Mouse (Mus musculus) midbrain, embryonic 12.5 days (tissue): ENCODE results near the gene Pcbd1. TPM values are rescaled to one million over a fixed set of nuclear protein-coding genes. Genes with fewer than 3 reads are reported as not detected.
A peak's percentile ranks its signal among the peaks of the same experiment; 100 is the strongest.

Source experiments
- ATAC-seq: fragments of 200-750 bp; cut with Nextera tagmentation; 2 replicates; pipeline ENCODE4 v1.8.0; 2017; ENCODE audit warnings: low read depth, moderate TSS enrichment, moderate library complexity; ENCODE audit not compliant: low FRiP score
- H3K27ac ChIP-seq: fragments of 300-500 bp; sonication (generic); replicated peaks from 2 replicates; pipeline ENCODE4 v1.5.1; 2016; ENCODE audit warnings: mild to moderate bottlenecking
- H3K27me3 ChIP-seq: fragments of 300-500 bp; sonication (generic); 2 replicates; pipeline ENCODE4 v1.6.1; 2016; ENCODE audit warnings: mild to moderate bottlenecking
- H3K36me3 ChIP-seq: fragments of 300-500 bp; sonication (generic); 2 replicates; pipeline ENCODE4 v1.6.1; 2016
- H3K4me1 ChIP-seq: fragments of 300-500 bp; sonication (generic); 2 replicates; pipeline ENCODE4 v1.6.1; 2016
- H3K4me2 ChIP-seq: fragments of 300-500 bp; sonication (generic); replicated peaks from 2 replicates; pipeline ENCODE4 v1.6.1; 2016; ENCODE audit warnings: mild to moderate bottlenecking, moderate library complexity
- H3K4me3 ChIP-seq: fragments of 300-500 bp; sonication (generic); 2 replicates; pipeline ENCODE4 v1.5.1; 2016; ENCODE audit warnings: mild to moderate bottlenecking
- H3K9ac ChIP-seq: fragments of 300-500 bp; sonication (generic); replicated peaks from 2 replicates; pipeline ENCODE4 v1.6.1; 2016; ENCODE audit warnings: mild to moderate bottlenecking, moderate library complexity
- H3K9me3 ChIP-seq: fragments of 300-500 bp; sonication (generic); 2 replicates; pipeline ENCODE4 v1.6.1; 2016; ENCODE audit warnings: mild to moderate bottlenecking
- WGBS: fragments of 180-500 bp; shearing (Covaris S2); methylation state at CpG from one replicate; pipeline ENCODE4 v1.1.7; 2016; 5-methylcytosine and 5-hydroxymethylcytosine counted together
- polyA plus RNA-seq: library from polyadenylated mRNA; unstranded; fragments of >200 nt; fragmentation: Nextera tagmentation; extraction: Ambion mirVana; gene quantifications from 2 replicates; pipeline ENCODE4 v1.2.1, GENCODE M21; 2016

Pcbd1 gene
- polyA plus RNA-seq, 1 experiment from 2014 or later: 27.3 TPM

DNA sequence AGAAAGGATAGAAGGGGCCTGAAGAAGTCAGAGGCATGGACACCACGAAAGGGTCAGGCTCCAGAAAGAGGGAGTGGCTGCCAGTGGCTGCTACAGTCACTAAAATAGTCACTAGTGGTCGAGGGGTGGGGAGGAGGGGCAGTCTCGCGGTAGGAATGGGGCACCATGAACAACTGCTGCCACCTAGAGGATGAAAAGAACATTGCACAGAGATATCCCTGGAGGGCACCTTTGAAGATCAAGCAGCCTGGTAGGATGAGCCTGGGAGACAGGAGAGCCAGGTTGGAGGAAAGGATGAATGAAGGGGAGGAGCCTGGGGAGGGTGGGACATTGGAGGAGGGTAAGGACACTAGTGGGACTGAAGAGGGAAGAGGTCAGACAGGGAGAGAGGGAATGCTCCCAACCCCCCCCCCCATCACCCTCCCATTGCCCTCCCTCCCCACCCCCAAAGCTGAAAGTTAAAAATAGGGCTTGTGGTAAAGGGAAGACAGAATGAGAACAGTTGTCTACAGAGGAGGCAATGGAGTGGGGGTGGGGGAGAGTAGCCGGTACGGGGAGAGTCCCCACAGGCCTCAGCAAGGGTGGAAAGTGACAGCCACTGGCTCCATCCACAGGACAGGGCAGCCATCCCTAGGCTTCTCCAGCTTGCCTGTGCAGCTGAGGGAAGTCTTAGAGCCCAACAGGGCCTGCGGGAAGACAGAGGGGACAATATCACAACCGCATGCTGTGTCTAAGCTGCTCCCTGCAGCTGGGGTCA is 20.5 kb upstream of the Pcbd1 start:
- ATAC-seq: 0 out of 2 replicates have a peak, but pooled peaks have one; percentile 50
- Histone ChIP-seq H3K27me3 (peaks cover 31% of the 10 kb centered on the region), H3K27ac (no peak overlapping the region), H3K4me1 (peaks cover 25% of the 10 kb centered on the region), H3K4me2 (no peak overlapping the region), H3K4me3 (no peak overlapping the region), H3K9ac (no peak overlapping the region), H3K9me3 (no peaks in the 10 kb centered on the region), H3K36me3 (no peaks in the 10 kb centered on the region)
- 3% methylated on average over 8 of the region's 8 CpGs for WGBS

DNA sequence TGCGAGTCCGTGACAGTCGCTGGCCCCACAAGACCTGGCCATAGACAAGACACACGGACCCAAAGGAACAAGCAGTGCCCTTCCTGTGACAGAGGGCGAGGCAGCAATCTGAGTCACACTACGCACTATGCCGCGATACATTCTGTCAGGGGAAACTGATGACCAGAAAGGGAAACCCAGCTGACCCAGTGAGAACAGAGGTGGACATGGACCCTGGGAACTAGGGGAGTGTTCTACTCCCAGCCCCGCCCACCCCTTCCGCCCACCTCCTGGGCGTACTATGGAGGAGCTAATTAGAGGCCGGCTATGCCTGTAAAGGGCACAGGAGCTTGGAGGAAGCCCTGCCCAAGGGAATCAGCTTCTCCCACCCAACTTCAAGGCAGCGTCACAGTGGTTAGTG is 19.9 kb upstream of the Pcbd1 start:
- no peaks in the 10 kb centered on the region for H3K9me3 ChIP-seq
- no peak overlapping the region for H3K27ac ChIP-seq
- no peak overlapping the region for H3K4me2 ChIP-seq
- no peaks in the 10 kb centered on the region for H3K36me3 ChIP-seq
- no peak overlapping the region for H3K4me3 ChIP-seq
- ATAC-seq: no peak
- WGBS: 11% methylated on average over 13 of the region's 13 CpGs
- H3K9ac ChIP-seq: no peak overlapping the region
- H3K4me1 ChIP-seq: peaks cover 22% of the 10 kb centered on the region
- H3K27me3 ChIP-seq: peaks cover 30% of the 10 kb centered on the region

DNA sequence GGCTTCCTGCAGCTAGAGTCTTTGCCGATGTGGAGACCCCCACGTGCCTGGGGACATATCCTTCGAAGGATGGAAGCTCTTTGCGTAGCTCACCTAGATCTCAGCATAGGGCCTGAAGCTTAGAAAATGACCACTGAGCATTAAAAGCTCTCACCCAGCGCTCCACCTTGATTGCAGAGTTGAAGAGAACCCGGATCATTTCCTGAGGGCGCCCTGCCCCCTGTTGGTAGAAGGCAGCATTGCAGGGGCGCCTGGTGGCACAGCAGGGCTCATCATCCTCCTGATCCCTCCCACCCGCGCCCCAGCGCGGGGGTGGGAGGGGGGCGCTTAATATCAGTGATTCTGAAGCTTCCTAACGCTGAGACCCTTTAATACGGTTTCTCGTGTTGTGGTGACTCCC is 16.8 kb upstream of the Pcbd1 start:
- H3K4me2 ChIP-seq: no peak overlapping the region
- ATAC-seq: no peak
- H3K4me1 ChIP-seq: peaks cover 11% of the 10 kb centered on the region
- no peak overlapping the region for H3K9ac ChIP-seq
- 18% methylated on average over 16 of the region's 16 CpGs for WGBS
- H3K4me3 ChIP-seq: no peak overlapping the region
- no peak overlapping the region for H3K27ac ChIP-seq
- no peaks in the 10 kb centered on the region for H3K36me3 ChIP-seq
- H3K9me3 ChIP-seq: no peaks in the 10 kb centered on the region
- peaks cover 28% of the 10 kb centered on the region for H3K27me3 ChIP-seq

DNA sequence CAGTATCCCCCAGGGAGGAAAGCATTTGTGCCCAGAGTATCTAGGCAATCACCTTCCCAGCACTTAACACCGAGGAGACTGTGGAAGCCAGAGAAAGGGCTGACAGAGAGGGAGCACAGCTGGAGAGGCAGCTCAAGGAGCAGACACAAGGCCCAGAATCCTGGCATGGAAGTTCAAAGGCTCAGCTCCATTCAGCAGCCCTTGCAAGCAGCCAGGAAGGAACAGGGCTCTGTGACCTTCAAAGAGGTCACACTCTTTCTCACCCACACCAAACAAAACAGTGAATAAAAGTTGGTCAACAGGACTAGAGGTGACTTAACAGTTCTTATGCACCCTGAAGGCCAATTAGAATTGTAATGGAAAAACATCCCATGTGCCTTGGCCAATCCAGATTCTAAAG is 14.5 kb upstream of the Pcbd1 start:
- peaks cover under 1% of the 10 kb centered on the region; the same call in 1 of the 2 replicates for H3K4me1 ChIP-seq
- no peaks in the 10 kb centered on the region for H3K9me3 ChIP-seq
- no peak overlapping the region for H3K9ac ChIP-seq
- no peak overlapping the region for H3K27ac ChIP-seq
- H3K4me3 ChIP-seq: no peak overlapping the region
- H3K36me3 ChIP-seq: no peaks in the 10 kb centered on the region
- 10% methylated on average over 1 of the region's 1 CpGs for WGBS
- H3K27me3 ChIP-seq: peaks cover 24% of the 10 kb centered on the region
- H3K4me2 ChIP-seq: no peak overlapping the region
- no peak for ATAC-seq

DNA sequence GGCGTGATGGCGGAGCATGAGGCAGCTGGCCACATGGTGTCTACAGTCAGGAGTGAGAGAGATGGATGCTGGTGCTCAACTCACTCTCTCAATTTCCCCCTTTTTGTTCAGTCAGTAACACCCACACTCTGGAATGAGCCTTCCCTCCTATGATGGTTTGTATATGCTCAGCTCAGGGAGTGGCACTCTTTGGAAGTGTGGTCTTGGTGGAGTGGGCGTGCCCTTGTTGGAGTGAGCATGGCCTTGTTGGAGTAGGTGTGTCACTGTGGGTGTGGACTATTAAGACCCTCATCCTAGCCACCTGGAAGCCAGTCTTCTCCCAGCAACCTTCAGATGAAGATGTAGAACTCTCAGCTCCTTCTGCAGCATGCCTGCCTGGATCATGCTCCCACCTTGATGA is 13.5 kb upstream of the Pcbd1 start:
- WGBS: 92% methylated on average over 3 of the region's 3 CpGs
- Histone ChIP-seq H3K4me1 (peaks cover 3% of the 10 kb centered on the region), H3K27ac (no peak overlapping the region), H3K4me2 (no peak overlapping the region), H3K36me3 (no peaks in the 10 kb centered on the region), H3K4me3 (no peak overlapping the region), H3K27me3 (peaks cover 20% of the 10 kb centered on the region), H3K9me3 (no peaks in the 10 kb centered on the region), H3K9ac (no peak overlapping the region)
- ATAC-seq: no peak

DNA sequence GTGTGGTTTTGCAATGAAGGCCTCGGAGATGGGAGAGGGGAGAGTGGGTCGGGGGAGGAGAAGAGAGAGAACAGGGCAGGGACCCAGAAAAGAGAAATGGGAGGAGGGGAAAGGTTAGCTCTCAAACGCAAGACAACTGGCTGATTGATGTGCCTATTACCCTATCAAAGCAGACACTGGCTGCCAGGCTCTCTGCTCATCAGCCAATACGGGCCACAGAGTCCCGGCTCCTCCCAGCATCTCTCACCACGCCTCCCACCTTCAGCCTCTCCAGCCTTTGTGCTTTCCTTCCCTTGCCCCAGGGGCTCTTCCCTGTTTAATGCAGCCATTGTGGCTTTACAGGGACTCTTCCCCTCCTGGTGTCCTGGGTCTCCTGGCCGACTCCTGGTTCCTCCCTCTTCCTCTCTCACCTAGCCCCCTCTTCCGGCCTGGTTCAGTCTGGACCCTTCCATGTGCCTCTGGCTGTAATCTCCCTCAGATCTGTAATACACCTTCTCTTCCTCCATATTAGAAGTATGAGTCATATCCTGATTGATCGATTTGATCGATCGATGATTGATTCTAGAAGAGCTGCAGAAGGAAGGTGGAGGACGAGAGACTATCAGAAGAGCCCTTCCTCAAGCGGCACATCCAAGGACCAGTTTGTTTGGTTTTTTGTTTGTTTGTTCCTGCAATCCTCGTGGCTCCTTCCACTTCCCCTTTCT is 8.8 kb upstream of the Pcbd1 start:
- ATAC-seq: peak; percentile 98
- 0 out of 2 replicates have a peak, but pooled peaks cover 9% of the 10 kb centered on the region for H3K27me3 ChIP-seq
- peaks cover 7% of the 10 kb centered on the region for H3K4me1 ChIP-seq
- H3K36me3 ChIP-seq: no peaks in the 10 kb centered on the region
- peak overlapping the region; percentile 78 for H3K27ac ChIP-seq
- H3K4me2 ChIP-seq: peak overlapping the region; percentile 40
- 41% methylated on average over 14 of the region's 14 CpGs for WGBS
- H3K9me3 ChIP-seq: no peaks in the 10 kb centered on the region
- no peak overlapping the region for H3K9ac ChIP-seq
- no peak overlapping the region for H3K4me3 ChIP-seq

DNA sequence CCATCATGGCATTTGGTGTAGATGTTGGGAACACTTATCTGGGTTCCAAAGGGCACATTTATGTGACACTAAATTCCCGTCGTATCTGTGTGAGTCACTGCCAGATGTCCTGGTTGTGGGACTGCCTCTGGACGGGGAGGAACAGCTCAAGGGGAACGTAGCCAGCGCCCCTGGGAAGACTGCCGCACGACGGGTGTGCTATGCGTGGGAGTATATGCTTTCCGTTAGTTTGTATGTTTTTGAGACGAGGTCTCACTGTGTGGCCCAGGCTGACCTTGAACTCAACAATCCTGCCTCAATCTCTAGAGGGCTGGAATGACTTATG is 8.2 kb upstream of the Pcbd1 start:
- H3K9me3 ChIP-seq: no peaks in the 10 kb centered on the region
- H3K4me2 ChIP-seq: no peak overlapping the region
- peaks cover 7% of the 10 kb centered on the region for H3K4me1 ChIP-seq
- WGBS: 85% methylated on average over 11 of the region's 11 CpGs
- no peaks in the 10 kb centered on the region for H3K36me3 ChIP-seq
- H3K27ac ChIP-seq: peak overlapping the region; percentile 78; the same call in 1 of the 2 replicates
- no peak overlapping the region for H3K9ac ChIP-seq
- 0 out of 2 replicates have a peak, but pooled peaks cover 9% of the 10 kb centered on the region for H3K27me3 ChIP-seq
- no peak for ATAC-seq
- H3K4me3 ChIP-seq: no peak overlapping the region

DNA sequence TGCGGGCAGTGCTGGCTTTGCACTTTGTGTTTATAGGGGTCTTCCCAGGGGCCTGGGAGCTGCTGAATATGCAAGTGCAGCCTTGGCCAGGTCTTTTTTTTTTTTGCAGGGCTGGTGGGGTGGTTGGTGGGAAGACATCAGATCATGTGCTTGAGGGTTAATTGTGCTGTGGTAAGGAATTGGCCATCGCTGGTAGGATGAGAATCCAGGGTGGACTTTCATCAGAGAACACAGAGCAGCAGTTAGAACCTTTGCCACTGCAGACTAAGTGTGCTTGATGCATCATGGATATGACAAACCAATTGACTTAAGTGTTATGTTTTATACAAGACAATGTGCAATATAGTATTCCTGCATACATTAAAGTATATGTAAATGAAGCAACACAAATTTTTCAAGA is 3.8 kb upstream of the Pcbd1 start:
- 94% methylated on average over 2 of the region's 2 CpGs for WGBS
- Histone ChIP-seq H3K36me3 (no peaks in the 10 kb centered on the region), H3K4me2 (no peak overlapping the region), H3K9ac (no peak overlapping the region), H3K27ac (no peak overlapping the region), H3K27me3 (no peaks in the 10 kb centered on the region), H3K4me3 (no peak overlapping the region), H3K4me1 (peaks cover 24% of the 10 kb centered on the region), H3K9me3 (no peaks in the 10 kb centered on the region)
- no peak for ATAC-seq

DNA sequence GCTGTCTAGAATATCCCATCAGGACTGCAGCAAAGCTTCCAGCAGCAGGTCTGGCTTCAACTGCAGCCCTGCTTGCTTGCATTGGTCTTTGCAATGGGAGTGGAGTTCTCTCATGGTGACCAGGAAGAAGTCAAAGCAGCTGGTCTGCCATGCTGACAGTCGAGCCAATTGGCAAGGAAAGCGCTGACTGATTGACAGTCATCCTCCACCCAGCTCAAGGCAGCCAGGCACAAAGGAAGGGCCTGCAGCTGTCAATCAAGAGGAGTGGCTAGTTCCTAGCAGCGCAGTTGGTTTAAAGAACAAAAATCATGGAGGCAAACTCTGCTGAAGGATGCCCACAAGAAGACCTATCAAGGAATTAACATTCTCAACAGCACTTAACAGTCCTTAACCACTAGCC is 2.6 kb upstream of the Pcbd1 start:
- Histone ChIP-seq H3K9ac (no peak overlapping the region), H3K4me3 (no peak overlapping the region), H3K4me1 (peaks cover 17% of the 10 kb centered on the region), H3K4me2 (no peak overlapping the region), H3K9me3 (no peaks in the 10 kb centered on the region), H3K27ac (peak overlapping the region; percentile 22; the same call in 1 of the 2 replicates), H3K36me3 (no peaks in the 10 kb centered on the region), H3K27me3 (no peaks in the 10 kb centered on the region)
- peak; percentile 42; the same call in 1 of the 2 replicates for ATAC-seq
- WGBS: 30% methylated on average over 3 of the region's 3 CpGs

DNA sequence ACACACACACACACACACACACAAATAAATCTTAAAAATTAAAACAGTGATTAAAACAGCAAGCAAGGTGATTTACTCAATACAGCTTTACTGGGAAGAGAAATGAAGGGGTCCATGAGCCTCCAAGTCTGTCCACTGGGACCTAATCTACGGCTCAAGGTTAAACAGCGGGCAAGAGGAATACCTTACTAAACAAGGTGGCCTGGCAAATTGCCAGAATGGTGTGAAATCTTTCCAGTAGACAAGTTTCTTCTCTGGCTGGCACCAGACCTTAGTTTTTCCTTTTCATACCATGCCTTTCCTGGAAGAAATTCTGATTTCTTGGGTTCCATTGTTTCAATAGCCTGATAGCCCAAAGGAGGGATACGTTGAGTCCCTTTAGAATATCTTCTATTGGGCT is 663 bp upstream of the Pcbd1 start:
- H3K27me3 ChIP-seq: no peaks in the 10 kb centered on the region
- no peaks in the 10 kb centered on the region for H3K36me3 ChIP-seq

DNA sequence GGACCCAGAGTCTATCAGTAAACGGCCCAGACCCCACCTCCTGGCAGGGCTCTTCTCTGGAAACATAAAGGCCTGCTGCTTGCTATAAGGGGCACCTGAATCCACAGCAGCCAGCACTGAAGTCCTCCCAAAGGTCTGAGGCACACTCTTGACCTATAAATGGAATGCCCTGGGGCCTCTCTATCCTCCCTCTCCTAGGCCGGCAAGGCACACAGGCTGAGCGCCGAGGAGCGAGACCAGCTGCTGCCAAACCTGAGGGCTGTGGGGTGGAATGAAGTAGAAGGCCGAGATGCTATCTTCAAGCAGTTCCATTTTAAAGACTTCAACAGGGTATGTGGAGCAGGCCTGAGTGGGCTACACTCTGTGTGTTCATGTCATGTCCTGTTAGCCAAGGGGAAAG is 2.7 kb downstream of the Pcbd1 start:
- Histone ChIP-seq H3K4me2 (no peak overlapping the region), H3K4me1 (peaks cover 12% of the 10 kb centered on the region), H3K27ac (no peak overlapping the region), H3K36me3 (0 out of 2 replicates have a peak, but pooled peaks cover 4% of the 10 kb centered on the region), H3K27me3 (no peaks in the 10 kb centered on the region), H3K9ac (no peak overlapping the region), H3K4me3 (no peak overlapping the region), H3K9me3 (no peaks in the 10 kb centered on the region)
- 86% methylated on average over 6 of the region's 6 CpGs for WGBS
- ATAC-seq: no peak

More for the DNA sequence above, 663 bp upstream of the Pcbd1 start:
- Histone ChIP-seq H3K9me3 (no peaks in the 10 kb centered on the region), H3K4me2 (no peak overlapping the region), H3K4me3 (no peak overlapping the region), H3K4me1 (peaks cover 17% of the 10 kb centered on the region), H3K9ac (no peak overlapping the region), H3K27ac (no peak overlapping the region)
- 90% methylated on average over 3 of the region's 3 CpGs for WGBS
- no peak for ATAC-seq

DNA sequence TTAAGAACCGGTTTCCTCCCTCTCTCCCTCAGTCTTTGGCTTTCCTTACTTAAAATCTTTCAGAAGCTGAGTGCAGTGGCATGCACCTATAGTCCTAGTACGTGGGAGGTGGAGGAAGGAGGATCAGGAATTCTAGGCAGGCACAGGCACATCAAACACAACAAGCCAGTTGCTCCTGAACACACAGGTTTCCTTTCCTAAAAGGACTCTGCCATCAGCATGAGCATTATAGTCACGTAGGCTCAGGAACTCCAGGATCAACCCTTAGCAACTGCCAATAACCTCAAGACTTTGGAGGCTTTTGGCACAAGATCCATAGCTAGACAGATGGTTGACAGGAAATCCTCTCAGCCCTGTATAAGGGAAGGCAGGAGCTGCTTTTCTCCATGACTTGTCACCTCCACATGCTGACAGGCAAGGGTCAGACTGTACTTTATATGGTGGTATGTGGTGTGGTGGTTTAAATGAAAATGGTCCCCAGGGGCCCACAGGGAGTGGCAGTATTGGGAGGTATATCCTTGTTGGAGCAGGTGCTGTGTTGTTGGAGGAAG is 14.5 kb downstream of the Pcbd1 start:
- 92% methylated on average over 3 of the region's 3 CpGs for WGBS
- H3K4me2 ChIP-seq: no peak overlapping the region
- no peak overlapping the region for H3K4me3 ChIP-seq
- no peaks in the 10 kb centered on the region for H3K9me3 ChIP-seq
- no peak overlapping the region for H3K27ac ChIP-seq
- H3K4me1 ChIP-seq: no peaks in the 10 kb centered on the region
- H3K9ac ChIP-seq: no peak overlapping the region
- no peaks in the 10 kb centered on the region for H3K27me3 ChIP-seq
- no peak for ATAC-seq
- peaks cover 89% of the 10 kb centered on the region for H3K36me3 ChIP-seq
